Mouse (Mus musculus): ENCODE data around the gene Tbck.

The Tbck gene

DNA sequence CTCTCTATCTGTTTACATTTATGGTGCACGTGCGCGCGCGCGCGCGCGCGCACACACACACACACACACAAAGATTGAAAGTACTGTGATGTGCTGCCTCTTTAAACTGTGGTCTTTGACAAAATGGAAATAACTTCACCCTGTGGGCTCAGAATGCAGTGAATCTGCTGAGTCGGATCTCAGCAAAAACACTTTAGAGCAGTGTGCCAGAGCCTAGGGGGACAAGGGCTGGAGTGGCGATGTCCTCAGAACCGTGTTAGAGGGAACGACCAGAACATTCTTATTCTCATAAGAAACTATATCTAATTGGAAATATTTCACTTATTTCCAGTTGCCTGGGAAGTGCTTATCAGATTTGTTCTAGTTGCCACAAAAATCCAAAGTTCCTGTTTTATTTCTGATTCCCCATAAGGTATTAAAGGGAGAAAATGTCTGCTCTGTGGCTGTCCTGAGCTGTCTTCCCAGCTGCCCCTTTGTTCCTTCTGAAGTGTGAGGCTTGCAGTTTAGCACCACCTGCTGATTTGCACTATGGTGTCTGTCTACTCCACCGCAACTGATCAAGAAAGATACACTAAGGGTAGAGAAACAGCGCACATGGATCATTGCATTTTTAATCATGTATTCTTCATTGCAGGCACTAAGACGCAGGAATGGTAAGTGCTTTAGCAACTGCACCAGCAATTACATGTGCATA is 82.2 kb downstream of the Tbck start:
- no peak for DNase-seq (ENCODE audit: low spot score in 2 of 2)

DNA sequence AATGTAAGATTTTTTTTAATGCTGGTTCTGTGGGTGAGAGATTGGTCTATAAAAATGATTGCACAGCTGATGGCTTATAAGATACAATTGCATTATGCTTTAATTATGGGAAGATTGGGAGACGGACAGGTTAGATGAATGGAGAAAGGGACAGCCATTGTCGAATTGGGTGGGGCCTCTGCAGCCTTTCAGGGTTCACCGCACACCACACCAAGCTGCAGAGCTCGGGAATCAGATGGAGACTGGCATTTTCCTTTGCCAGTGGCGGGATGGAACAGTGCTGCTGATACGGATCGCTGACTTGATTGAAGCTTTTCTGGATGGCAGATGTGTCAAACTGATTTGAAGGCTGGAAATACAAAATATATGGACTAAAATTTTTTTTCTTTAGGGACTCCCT is 88.1 kb downstream of the Tbck start:
- no peak for DNase-seq (ENCODE audit: low spot score in 2 of 2)

DNA sequence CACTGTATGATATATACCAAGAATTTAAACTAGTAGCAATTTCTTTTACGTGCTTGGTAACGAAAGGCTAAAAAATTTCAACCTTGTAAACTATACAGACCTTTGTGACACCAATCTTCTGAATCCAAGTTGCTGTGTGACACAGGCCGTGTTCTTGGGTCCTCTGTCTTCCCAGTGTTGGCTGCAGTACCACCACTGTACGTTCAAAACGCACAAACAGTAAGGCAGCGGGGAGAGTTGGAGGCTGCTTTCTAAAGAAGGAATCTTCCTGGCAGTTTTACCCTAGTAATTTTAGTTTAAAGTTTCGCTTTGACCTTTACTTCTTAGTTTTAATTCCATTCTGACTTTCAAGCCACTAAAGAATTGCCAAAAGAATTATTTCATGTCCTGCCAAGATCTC is 92.7 kb downstream of the Tbck start:
- DNase-seq (ENCODE audit: low spot score in 2 of 2) = no peak

- DNase-seq (ENCODE audit: low spot score in 2 of 2) = no peak
Measured at GRCm38 (mm10) chr3:132781103-132781502, 97.2 kb downstream of the Tbck start.

GRCm38 (mm10) chr3:132783087-132783486 is 99.1 kb downstream of the Tbck start:
- no peak for DNase-seq (ENCODE audit: low spot score in 2 of 2)

GRCm38 (mm10) chr3:132784732-132785131 is 100.8 kb downstream of the Tbck start:
- no peak for DNase-seq (ENCODE audit: low spot score in 2 of 2)

DNA sequence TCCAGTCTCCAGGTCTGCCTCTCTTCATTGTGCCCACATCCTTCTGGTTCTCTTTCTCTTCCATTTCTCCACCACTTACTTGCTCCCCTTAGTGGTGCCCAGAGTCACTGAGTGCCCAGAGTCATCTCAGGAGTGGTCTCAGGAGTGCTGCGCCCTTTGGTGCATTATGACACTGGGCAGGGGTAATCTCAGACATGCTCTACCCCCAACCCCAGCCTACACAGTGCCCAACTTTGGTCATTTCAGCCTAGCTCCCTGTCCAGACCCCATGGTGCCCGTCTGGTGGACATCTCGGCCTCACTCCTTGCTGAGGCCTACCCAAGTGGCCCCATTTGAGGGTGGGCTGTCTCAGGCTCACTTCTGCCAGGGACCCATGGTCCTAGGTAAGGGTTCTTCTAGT is 102.7 kb downstream of the Tbck start:
- no peak for DNase-seq (ENCODE audit: low spot score in 2 of 2)

GRCm38 (mm10) chr3:132787775-132788174 is 103.8 kb downstream of the Tbck start:
- DNase-seq (ENCODE audit: low spot score in 2 of 2) = no peak

GRCm38 (mm10) chr3:132791140-132791539 is 107.2 kb downstream of the Tbck start:
- no peak for DNase-seq (ENCODE audit: low spot score in 2 of 2)

- DNase-seq (ENCODE audit: low spot score in 2 of 2) = no peak
Measured at GRCm38 (mm10) chr3:132800196-132800595, 116.3 kb downstream of the Tbck start.

- DNase-seq (ENCODE audit: low spot score in 2 of 2) = no peak
Measured at GRCm38 (mm10) chr3:132801910-132802309, 118.0 kb downstream of the Tbck start.

GRCm38 (mm10) chr3:132807888-132808579 is 124.1 kb downstream of the Tbck start:
- no peak for DNase-seq (ENCODE audit: low spot score in 2 of 2)

GRCm38 (mm10) chr3:132808951-132809350 is 125.0 kb downstream of the Tbck start:
- DNase-seq (ENCODE audit: low spot score in 2 of 2) = no peak

DNA sequence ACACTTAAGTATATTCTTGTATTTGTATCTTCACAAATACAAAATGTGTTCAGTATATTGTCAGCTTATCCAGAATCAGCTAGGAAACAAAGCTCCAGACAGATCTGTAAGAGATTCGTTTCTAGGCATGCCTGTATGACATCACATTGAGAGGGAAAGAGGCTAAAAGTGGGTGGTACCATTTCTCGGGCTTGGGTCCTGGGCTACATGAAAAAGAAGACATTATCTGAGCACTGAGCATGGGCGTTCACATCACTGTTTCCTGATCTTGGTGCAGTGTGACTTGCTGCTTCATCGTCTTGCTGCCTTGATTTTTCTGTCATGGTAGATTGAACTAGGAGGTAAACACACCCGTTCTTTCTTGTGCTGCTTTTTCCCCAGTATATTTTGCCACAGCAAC is 127.8 kb downstream of the Tbck start:
- DNase-seq (ENCODE audit: low spot score in 2 of 2) = no peak

DNA sequence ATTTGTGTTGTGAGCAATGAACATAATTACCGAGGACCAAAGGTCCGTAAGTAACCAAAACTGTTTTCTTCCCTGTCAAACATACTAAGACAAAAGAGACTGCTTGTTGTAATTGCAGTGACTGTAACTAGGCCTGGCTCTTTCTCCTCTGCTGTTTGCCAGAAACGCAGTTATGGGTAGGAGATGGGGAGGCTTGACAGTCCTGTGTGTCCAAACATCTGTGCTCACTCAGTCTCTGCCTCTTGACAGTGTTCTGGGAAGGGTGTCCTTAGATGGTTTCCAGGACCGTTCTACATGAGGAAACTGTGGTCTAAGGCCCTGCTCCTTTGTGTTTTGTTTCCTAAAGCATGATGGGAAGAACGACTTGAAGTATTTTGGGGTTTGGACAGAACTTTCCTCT is 128.4 kb downstream of the Tbck start:
- no peak for DNase-seq (ENCODE audit: low spot score in 2 of 2)

- no peak for DNase-seq (ENCODE audit: low spot score in 2 of 2)
Measured at GRCm38 (mm10) chr3:132813147-132813546, 129.2 kb downstream of the Tbck start.

DNA sequence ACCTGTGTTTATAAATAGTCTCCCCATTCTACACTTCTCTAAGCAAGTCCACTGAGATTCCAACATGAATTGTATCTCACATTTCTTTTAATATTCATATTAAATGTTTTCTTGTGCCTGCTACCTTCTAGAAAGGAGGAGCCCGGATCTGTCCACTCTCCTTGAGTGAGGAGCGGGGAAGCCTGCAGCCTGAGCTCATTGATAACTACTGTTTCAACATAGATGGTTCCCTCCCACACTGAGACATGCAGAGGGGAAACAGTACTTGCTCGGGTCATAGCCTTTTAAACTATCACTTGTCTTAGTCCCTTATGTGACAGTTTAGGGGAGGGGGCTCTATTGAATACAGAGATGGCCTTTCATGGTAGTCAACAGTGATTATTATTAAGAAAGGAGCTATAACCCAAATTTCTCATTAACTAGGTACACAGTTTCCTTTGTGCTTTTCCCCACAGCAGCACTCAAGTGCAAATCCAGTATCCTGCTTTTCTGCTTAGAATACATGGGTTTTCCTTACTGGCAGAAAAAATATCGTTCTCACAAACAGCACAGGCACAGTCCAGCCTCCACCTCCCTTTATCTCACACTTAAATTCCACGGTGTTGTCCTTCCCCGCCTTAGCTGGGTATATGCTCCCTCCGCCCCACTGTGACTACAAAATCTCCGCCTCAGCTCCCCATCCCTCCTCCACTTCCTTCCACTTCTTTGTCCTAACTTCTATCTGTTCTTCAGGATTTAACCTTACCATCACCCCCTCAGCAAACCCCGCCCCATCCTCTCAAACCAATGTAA is 130.0 kb downstream of the Tbck start:
- no peak for DNase-seq (ENCODE audit: low spot score in 2 of 2)

- no peak for DNase-seq (ENCODE audit: low spot score in 2 of 2)
Measured at GRCm38 (mm10) chr3:132814791-132815496, 131.0 kb downstream of the Tbck start.

- DNase-seq (ENCODE audit: low spot score in 2 of 2) = no peak
Measured at GRCm38 (mm10) chr3:132815497-132816326, 131.8 kb downstream of the Tbck start.

GRCm38 (mm10) chr3:132819408-132819807 is 135.5 kb downstream of the Tbck start:
- DNase-seq (ENCODE audit: low spot score in 2 of 2) = no peak

DNA sequence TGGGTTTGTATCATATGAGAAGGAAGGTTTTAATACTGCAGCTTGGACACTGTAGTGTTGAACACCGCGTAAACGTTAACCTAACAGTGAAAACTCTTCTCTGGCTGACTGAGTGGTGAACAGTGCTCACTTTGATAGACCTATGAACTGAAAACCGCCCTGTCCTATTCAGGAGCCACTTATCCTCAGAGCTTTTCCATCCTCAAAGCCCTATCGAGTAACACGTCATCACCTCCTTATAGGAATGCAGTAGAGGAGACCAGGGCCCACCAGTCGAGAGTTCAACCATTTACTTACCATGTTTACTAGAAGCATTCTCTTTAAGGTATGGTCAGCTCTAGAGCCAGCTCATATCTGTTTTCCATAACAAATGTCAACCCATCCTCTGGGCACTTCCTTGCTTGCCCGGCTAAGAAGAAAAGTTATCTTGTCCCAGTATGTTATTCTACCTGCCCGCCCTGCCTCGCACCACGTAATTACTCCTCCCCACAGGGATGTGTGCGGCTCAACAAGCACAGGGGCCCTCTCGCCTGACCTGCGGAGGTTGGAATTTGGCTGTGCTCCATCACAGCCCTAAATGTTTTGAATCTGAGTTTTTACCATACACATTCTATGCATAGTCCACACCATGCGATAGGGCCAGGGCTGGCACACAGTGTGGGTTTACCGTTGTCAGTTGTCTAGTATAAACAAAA is 147.4 kb downstream of the Tbck start:
- DNase-seq (ENCODE audit: low spot score in 2 of 2) = no peak
